Mouse (Mus musculus) embryonic facial prominence, embryonic 10.5 days (tissue): ENCODE data around the gene Dchs2. TPM values are rescaled to one million over a fixed set of nuclear protein-coding genes. Genes with fewer than 3 reads are reported as not detected.
A peak's percentile ranks its signal among the peaks of the same experiment; 100 is the strongest.

Source experiments
- DNase-seq: peaks from one replicate; pipeline ENCODE4 v3.0.0-alpha.2; 2017; ENCODE audit warnings: low spot score
- H3K27ac ChIP-seq: fragments of 300-500 bp; sonication (generic); replicated peaks from 2 replicates; pipeline ENCODE4 v1.5.1; 2016; ENCODE audit warnings: mild to moderate bottlenecking
- H3K27me3 ChIP-seq: fragments of 300-500 bp; sonication (generic); replicated peaks from 2 replicates; pipeline ENCODE4 v1.6.1; 2016; ENCODE audit warnings: low read depth, mild to moderate bottlenecking; ENCODE audit not compliant: poor library complexity, severe bottlenecking
- H3K36me3 ChIP-seq: fragments of 300-500 bp; sonication (generic); replicated peaks from 2 replicates; pipeline ENCODE4 v1.6.1; 2016; ENCODE audit warnings: mild to moderate bottlenecking, moderate library complexity
- H3K4me1 ChIP-seq: fragments of 300-500 bp; sonication (generic); 2 replicates; pipeline ENCODE4 v1.6.1; 2016
- H3K4me3 ChIP-seq: fragments of 300-500 bp; sonication (generic); 2 replicates; pipeline ENCODE4 v1.5.1; 2016; ENCODE audit warnings: mild to moderate bottlenecking, moderate library complexity
- H3K9me3 ChIP-seq: fragments of 300-500 bp; sonication (generic); 2 replicates; pipeline ENCODE4 v1.6.1; 2016; ENCODE audit warnings: mild to moderate bottlenecking
- WGBS: fragments of 180-500 bp; shearing (Covaris S2); methylation state at CpG from one replicate; pipeline ENCODE4 v1.1.7; 2016; 5-methylcytosine and 5-hydroxymethylcytosine counted together
- polyA plus RNA-seq: library from polyadenylated mRNA; unstranded; fragments of >200 nt; fragmentation: Nextera tagmentation; extraction: Ambion mirVana; gene quantifications from 2 replicates; pipeline ENCODE4 v1.2.1, GENCODE M21; 2016

Dchs2 gene
- 0.04 and 0.11 TPM in 2 replicates for polyA plus RNA-seq

- Histone ChIP-seq H3K27ac (0 out of 2 replicates have a peak within 1 kb of the TSS, but pooled peaks have one; percentile 14), H3K9me3 (no peaks in the 10 kb centered on the region), H3K4me1 (peaks cover 26% of the 10 kb centered on the region), H3K36me3 (no peaks in the 10 kb centered on the region), H3K4me3 (peak within 1 kb of the TSS; percentile 68), H3K27me3 (peaks cover 85% of the 10 kb centered on the region)
- peak; percentile 55 for DNase-seq
- under 1% methylated on average over 55 of the region's 55 CpGs for WGBS
Measured at GRCm38 (mm10) chr3:83127726-83128448, at the start of gene Dchs2. Dchs2 (plus strand) TSS chr3:83127948.

GRCm38 (mm10) chr3:83080567-83081055, 47.1 kb upstream of the Dchs2 start:
- Histone ChIP-seq H3K9me3 (no peaks in the 10 kb centered on the region), H3K27me3 (no peaks in the 10 kb centered on the region), H3K36me3 (no peaks in the 10 kb centered on the region), H3K4me3 (peak overlapping the region; percentile 48), H3K4me1 (peaks cover 14% of the 10 kb centered on the region), H3K27ac (no peak overlapping the region)
- DNase-seq: peak; percentile 70
- 7% methylated on average over 11 of the region's 11 CpGs for WGBS

GRCm38 (mm10) chr3:83097586-83097985, 30.2 kb upstream of the Dchs2 start:
- no peaks in the 10 kb centered on the region for H3K9me3 ChIP-seq
- no peaks in the 10 kb centered on the region for H3K36me3 ChIP-seq
- no peak overlapping the region for H3K27ac ChIP-seq
- no peak overlapping the region for H3K4me3 ChIP-seq
- peaks cover 11% of the 10 kb centered on the region for H3K4me1 ChIP-seq
- 49% methylated on average over 6 of the region's 6 CpGs for WGBS
- no peak for DNase-seq
- peaks cover 40% of the 10 kb centered on the region for H3K27me3 ChIP-seq

GRCm38 (mm10) chr3:83098546-83099034, 29.2 kb upstream of the Dchs2 start:
- Histone ChIP-seq H3K9me3 (no peaks in the 10 kb centered on the region), H3K27me3 (peaks cover 40% of the 10 kb centered on the region), H3K27ac (peak overlapping the region; percentile 40), H3K36me3 (no peaks in the 10 kb centered on the region), H3K4me1 (peaks cover 11% of the 10 kb centered on the region), H3K4me3 (peak overlapping the region; percentile 41)
- 15% methylated on average over 14 of the region's 14 CpGs for WGBS
- peak; percentile 29 for DNase-seq

GRCm38 (mm10) chr3:83099139-83099538, 28.6 kb upstream of the Dchs2 start:
- Histone ChIP-seq H3K4me1 (peaks cover 11% of the 10 kb centered on the region), H3K36me3 (no peaks in the 10 kb centered on the region), H3K4me3 (peak overlapping the region; percentile 41; the same call in 1 of the 2 replicates), H3K27me3 (peaks cover 40% of the 10 kb centered on the region), H3K9me3 (no peaks in the 10 kb centered on the region), H3K27ac (peak overlapping the region; percentile 40)
- WGBS: 93% methylated on average over 1 of the region's 1 CpGs
- DNase-seq: no peak

GRCm38 (mm10) chr3:83099651-83100050, 28.1 kb upstream of the Dchs2 start:
- peaks cover 40% of the 10 kb centered on the region for H3K27me3 ChIP-seq
- no peaks in the 10 kb centered on the region for H3K9me3 ChIP-seq
- DNase-seq: no peak
- WGBS: 77% methylated on average over 6 of the region's 6 CpGs
- no peak overlapping the region for H3K27ac ChIP-seq
- peaks cover 11% of the 10 kb centered on the region for H3K4me1 ChIP-seq
- no peaks in the 10 kb centered on the region for H3K36me3 ChIP-seq
- no peak overlapping the region for H3K4me3 ChIP-seq

- no peak overlapping the region for H3K4me3 ChIP-seq
- DNase-seq: no peak
- H3K4me1 ChIP-seq: peaks cover 11% of the 10 kb centered on the region
- H3K9me3 ChIP-seq: 0 out of 2 replicates have a peak, but pooled peaks cover 9% of the 10 kb centered on the region
- peaks cover 28% of the 10 kb centered on the region for H3K27me3 ChIP-seq
- no peak overlapping the region for H3K27ac ChIP-seq
- H3K36me3 ChIP-seq: no peaks in the 10 kb centered on the region
- 92% methylated on average over 6 of the region's 6 CpGs for WGBS
Measured at GRCm38 (mm10) chr3:83102286-83102685, 25.5 kb upstream of the Dchs2 start.

- H3K4me3 ChIP-seq: no peak overlapping the region
- no peak for DNase-seq
- H3K27me3 ChIP-seq: peaks cover 27% of the 10 kb centered on the region
- H3K9me3 ChIP-seq: 0 out of 2 replicates have a peak, but pooled peaks cover 4% of the 10 kb centered on the region
- H3K27ac ChIP-seq: no peak overlapping the region
- WGBS: 33% methylated on average over 4 of the region's 4 CpGs
- H3K36me3 ChIP-seq: no peaks in the 10 kb centered on the region
- H3K4me1 ChIP-seq: peaks cover 5% of the 10 kb centered on the region; the same call in 1 of the 2 replicates
Measured at GRCm38 (mm10) chr3:83110163-83110562, 17.6 kb upstream of the Dchs2 start.

GRCm38 (mm10) chr3:83111485-83112261, 16.1 kb upstream of the Dchs2 start:
- no peaks in the 10 kb centered on the region for H3K9me3 ChIP-seq
- H3K27me3 ChIP-seq: peaks cover 31% of the 10 kb centered on the region
- H3K36me3 ChIP-seq: no peaks in the 10 kb centered on the region
- H3K27ac ChIP-seq: no peak overlapping the region
- 45% methylated on average over 7 of the region's 7 CpGs for WGBS
- no peak overlapping the region for H3K4me3 ChIP-seq
- H3K4me1 ChIP-seq: peaks cover 5% of the 10 kb centered on the region; the same call in 1 of the 2 replicates
- no peak for DNase-seq

GRCm38 (mm10) chr3:83112869-83113268, 14.9 kb upstream of the Dchs2 start:
- no peak for DNase-seq
- Histone ChIP-seq H3K9me3 (no peaks in the 10 kb centered on the region), H3K36me3 (no peaks in the 10 kb centered on the region), H3K27me3 (peaks cover 31% of the 10 kb centered on the region), H3K4me3 (no peak overlapping the region), H3K4me1 (peaks cover 5% of the 10 kb centered on the region; the same call in 1 of the 2 replicates), H3K27ac (no peak overlapping the region)
- WGBS: 30% methylated on average over 3 of the region's 3 CpGs

GRCm38 (mm10) chr3:83114946-83115345, 12.8 kb upstream of the Dchs2 start:
- DNase-seq: no peak
- Histone ChIP-seq H3K36me3 (no peaks in the 10 kb centered on the region), H3K4me3 (no peak overlapping the region), H3K4me1 (peaks cover 5% of the 10 kb centered on the region; the same call in 1 of the 2 replicates), H3K27me3 (peaks cover 31% of the 10 kb centered on the region), H3K9me3 (no peaks in the 10 kb centered on the region), H3K27ac (no peak overlapping the region)
- 62% methylated on average over 1 of the region's 1 CpGs for WGBS

- no peak for DNase-seq
- Histone ChIP-seq H3K36me3 (no peaks in the 10 kb centered on the region), H3K27me3 (peaks cover 15% of the 10 kb centered on the region), H3K27ac (no peak overlapping the region), H3K4me1 (peaks cover 3% of the 10 kb centered on the region; the same call in 1 of the 2 replicates), H3K4me3 (no peak overlapping the region), H3K9me3 (no peaks in the 10 kb centered on the region)
- WGBS: 79% methylated on average over 10 of the region's 10 CpGs
Measured at GRCm38 (mm10) chr3:83117592-83117991, 10.2 kb upstream of the Dchs2 start.
